Mouse (Mus musculus): ENCODE measurements around the gene Retsat. TPM values are rescaled to one million over a fixed set of nuclear protein-coding genes. Genes with fewer than 3 reads are reported as not detected.
A peak's percentile ranks its signal among the peaks of the same experiment; 100 is the strongest.

The Retsat gene
- polyA plus RNA-seq, 2 experiments, result 5.3 to 11.1 TPM

GRCm38 (mm10) chr6:72552171-72553078, 45.9 kb upstream of the Retsat start:
- peak overlapping the region; percentile 39 to 58 for H3K4me3 ChIP-seq (ENCODE audit: insufficient read depth in 1 of 2, low read depth in 2 of 2, low read length in 2 of 2)
- H3K36me3 ChIP-seq (replicated peaks; ENCODE audit: control insufficient read depth, insufficient read depth, low read depth), result no peaks in the 10 kb centered on the region
- peak overlapping the region; percentile 64 for H3K4me2 ChIP-seq (ENCODE audit: low read depth)
- peak; percentile 68 for ATAC-seq (ENCODE audit: insufficient read depth)
- H3K27me3 ChIP-seq (ENCODE audit: control insufficient read depth, insufficient read depth, low read length), result no peaks in the 10 kb centered on the region
- TF ChIP-seq CTCF (IDR thresholded peaks at IDR 0.05; ENCODE audit: low read depth) (peak; percentile 11; the same call in 1 of the 2 replicates), EP300 (IDR thresholded peaks at IDR 0.05; ENCODE audit: low read depth) (no peak)
- 18% methylated on average over 27 of the region's 27 CpGs for WGBS (ENCODE audit: insufficient replicate concordance)
- DNase-seq (ENCODE audit: low read depth in 3 of 3, low spot score in 3 of 3), result peak in 2 of 3 experiments; percentile 27 to 30
- H3K9me3 ChIP-seq (ENCODE audit: control insufficient read depth, low read length), result no peaks in the 10 kb centered on the region
- H3K9ac ChIP-seq (replicated peaks), result peak overlapping the region; percentile 58
- no peak overlapping the region for H3K27ac ChIP-seq
- peaks cover 13 to 27% of the 10 kb centered on the region in 2 experiments for H3K4me1 ChIP-seq (replicated peaks; ENCODE audit: control insufficient read depth in 2 of 2, insufficient read depth in 2 of 2, low read length in 1 of 2)

GRCm38 (mm10) chr6:72553079-72553412, 45.2 kb upstream of the Retsat start:
- peak overlapping the region; percentile 39 to 58 for H3K4me3 ChIP-seq (ENCODE audit: insufficient read depth in 1 of 2, low read depth in 2 of 2, low read length in 2 of 2)
- H3K36me3 ChIP-seq (replicated peaks; ENCODE audit: control insufficient read depth, insufficient read depth, low read depth), result no peaks in the 10 kb centered on the region
- peak overlapping the region; percentile 58 for H3K9ac ChIP-seq (replicated peaks)
- 20% methylated on average over 8 of the region's 8 CpGs for WGBS (ENCODE audit: insufficient replicate concordance)
- H3K4me2 ChIP-seq (ENCODE audit: low read depth), result peak overlapping the region; percentile 64
- peaks cover 13 to 27% of the 10 kb centered on the region in 2 experiments for H3K4me1 ChIP-seq (replicated peaks; ENCODE audit: control insufficient read depth in 2 of 2, insufficient read depth in 2 of 2, low read length in 1 of 2)
- ATAC-seq (ENCODE audit: insufficient read depth) (no peak), DNase-seq (ENCODE audit: low read depth in 3 of 3, low spot score in 3 of 3) (no peak)
- no peak overlapping the region for H3K27ac ChIP-seq
- no peak for TF ChIP-seq EP300 (IDR thresholded peaks at IDR 0.05; ENCODE audit: low read depth)
- no peak for TF ChIP-seq CTCF (IDR thresholded peaks at IDR 0.05; ENCODE audit: low read depth)
- H3K9me3 ChIP-seq (ENCODE audit: control insufficient read depth, low read length), result no peaks in the 10 kb centered on the region
- no peaks in the 10 kb centered on the region for H3K27me3 ChIP-seq (ENCODE audit: control insufficient read depth, insufficient read depth, low read length)

- DNase-seq (ENCODE audit: low read depth in 3 of 3, low spot score in 3 of 3) (no peak), ATAC-seq (ENCODE audit: insufficient read depth) (no peak)
- H3K27ac ChIP-seq, result no peak overlapping the region
- no peak overlapping the region for H3K9ac ChIP-seq (replicated peaks)
- H3K4me1 ChIP-seq (replicated peaks; ENCODE audit: control insufficient read depth in 2 of 2, insufficient read depth in 2 of 2, low read length in 1 of 2), result no peaks in the 10 kb centered on the region
- H3K27me3 ChIP-seq (ENCODE audit: control insufficient read depth, insufficient read depth, low read length), result no peaks in the 10 kb centered on the region
- H3K4me3 ChIP-seq (ENCODE audit: insufficient read depth in 1 of 2, low read depth in 2 of 2, low read length in 2 of 2), result no peak overlapping the region
- no peaks in the 10 kb centered on the region for H3K9me3 ChIP-seq (ENCODE audit: control insufficient read depth, low read length)
- TF ChIP-seq EP300 (IDR thresholded peaks at IDR 0.05; ENCODE audit: low read depth) (no peak), CTCF (IDR thresholded peaks at IDR 0.05; ENCODE audit: low read depth) (no peak)
- H3K4me2 ChIP-seq (ENCODE audit: low read depth), result no peak overlapping the region
- no peaks in the 10 kb centered on the region for H3K36me3 ChIP-seq (replicated peaks; ENCODE audit: control insufficient read depth, insufficient read depth, low read depth)
- WGBS (ENCODE audit: insufficient replicate concordance), result 77% methylated on average over 8 of the region's 8 CpGs
These were observed 37.5 kb upstream of the Retsat start for GRCm38 (mm10) chr6:72560801-72561200.

- Histone ChIP-seq H3K27me3 (ENCODE audit: control insufficient read depth, insufficient read depth, low read length) (no peaks in the 10 kb centered on the region), H3K27ac (no peak overlapping the region), H3K4me2 (ENCODE audit: low read depth) (no peak overlapping the region), H3K9ac (replicated peaks) (no peak overlapping the region), H3K4me3 (ENCODE audit: insufficient read depth in 1 of 2, low read depth in 2 of 2, low read length in 2 of 2) (no peak overlapping the region), H3K9me3 (ENCODE audit: control insufficient read depth, low read length) (no peaks in the 10 kb centered on the region), H3K4me1 (replicated peaks; ENCODE audit: control insufficient read depth in 2 of 2, insufficient read depth in 2 of 2, low read length in 1 of 2) (no peaks in the 10 kb centered on the region), H3K36me3 (replicated peaks; ENCODE audit: control insufficient read depth, insufficient read depth, low read depth) (no peaks in the 10 kb centered on the region)
- 59% methylated on average over 6 of the region's 6 CpGs for WGBS (ENCODE audit: insufficient replicate concordance)
- no peak for TF ChIP-seq CTCF (IDR thresholded peaks at IDR 0.05; ENCODE audit: low read depth)
- no peak for TF ChIP-seq EP300 (IDR thresholded peaks at IDR 0.05; ENCODE audit: low read depth)
- DNase-seq (ENCODE audit: low read depth in 3 of 3, low spot score in 3 of 3) (no peak), ATAC-seq (ENCODE audit: insufficient read depth) (no peak)
These were observed 35.8 kb upstream of the Retsat start for GRCm38 (mm10) chr6:72562486-72562885.

- Histone ChIP-seq H3K4me3 (ENCODE audit: insufficient read depth in 1 of 2, low read depth in 2 of 2, low read length in 2 of 2) (no peak overlapping the region), H3K9me3 (ENCODE audit: control insufficient read depth, low read length) (no peaks in the 10 kb centered on the region), H3K27ac (no peak overlapping the region), H3K27me3 (ENCODE audit: control insufficient read depth, insufficient read depth, low read length) (no peaks in the 10 kb centered on the region), H3K4me2 (ENCODE audit: low read depth) (no peak overlapping the region), H3K4me1 (replicated peaks; ENCODE audit: control insufficient read depth in 2 of 2, insufficient read depth in 2 of 2, low read length in 1 of 2) (no peaks in the 10 kb centered on the region), H3K9ac (replicated peaks) (no peak overlapping the region), H3K36me3 (replicated peaks; ENCODE audit: control insufficient read depth, insufficient read depth, low read depth) (no peaks in the 10 kb centered on the region)
- TF ChIP-seq CTCF (IDR thresholded peaks at IDR 0.05; ENCODE audit: low read depth) (no peak), EP300 (IDR thresholded peaks at IDR 0.05; ENCODE audit: low read depth) (no peak)
- DNase-seq (ENCODE audit: low read depth in 3 of 3, low spot score in 3 of 3) (no peak), ATAC-seq (ENCODE audit: insufficient read depth) (no peak)
- 82% methylated on average over 5 of the region's 5 CpGs for WGBS (ENCODE audit: insufficient replicate concordance)
These were observed 35.4 kb upstream of the Retsat start for GRCm38 (mm10) chr6:72562894-72563293.

Measured in liver, embryonic 14.5 days (tissue).